Mouse (Mus musculus) hindbrain, embryonic 12.5 days (tissue): ENCODE measurements around the gene Fam229a. TPM values are rescaled to one million over a fixed set of nuclear protein-coding genes. Genes with fewer than 3 reads are reported as not detected.

Source experiments
- ATAC-seq: fragments of 200-750 bp; cut with Nextera tagmentation; 2 replicates; pipeline ENCODE4 v1.8.0; 2017; ENCODE audit warnings: moderate TSS enrichment; ENCODE audit not compliant: low FRiP score
- H3K27ac ChIP-seq: fragments of 300-500 bp; sonication (generic); 2 replicates; pipeline ENCODE4 v1.5.1; 2016; ENCODE audit warnings: mild to moderate bottlenecking
- H3K27me3 ChIP-seq: fragments of 300-500 bp; sonication (generic); 2 replicates; pipeline ENCODE4 v1.6.1; 2016; ENCODE audit warnings: mild to moderate bottlenecking
- H3K36me3 ChIP-seq: fragments of 300-500 bp; sonication (generic); 2 replicates; pipeline ENCODE4 v1.6.1; 2016; ENCODE audit warnings: mild to moderate bottlenecking
- H3K4me1 ChIP-seq: fragments of 300-500 bp; sonication (generic); 2 replicates; pipeline ENCODE4 v1.6.1; 2016
- H3K4me2 ChIP-seq: fragments of 300-500 bp; sonication (generic); replicated peaks from 2 replicates; pipeline ENCODE4 v1.6.1; 2016; ENCODE audit warnings: mild to moderate bottlenecking
- H3K4me3 ChIP-seq: fragments of 300-500 bp; sonication (generic); 2 replicates; pipeline ENCODE4 v1.5.1; 2016; ENCODE audit warnings: mild to moderate bottlenecking
- H3K9ac ChIP-seq: fragments of 300-500 bp; sonication (generic); 2 replicates; pipeline ENCODE4 v1.6.1; 2016; ENCODE audit warnings: mild to moderate bottlenecking, moderate library complexity
- H3K9me3 ChIP-seq: fragments of 300-500 bp; sonication (generic); replicated peaks from 2 replicates; pipeline ENCODE4 v1.6.1; 2016; ENCODE audit warnings: mild to moderate bottlenecking
- WGBS: fragments of 180-500 bp; shearing (Covaris S2); methylation state at CpG from one replicate; pipeline ENCODE4 v1.1.7; 2016; 5-methylcytosine and 5-hydroxymethylcytosine counted together
- polyA plus RNA-seq: library from polyadenylated mRNA; unstranded; fragments of >200 nt; fragmentation: Nextera tagmentation; extraction: Ambion mirVana; gene quantifications from 2 replicates; pipeline ENCODE4 v1.2.1, GENCODE M21; 2016

Gene Fam229a
- polyA plus RNA-seq, 1 experiment from 2014 or later = not detected

GRCm38 (mm10) chr4:129500017-129500416 lies 9.0 kb downstream of the Fam229a start:
- no peaks in the 10 kb centered on the region for H3K36me3 ChIP-seq
- no peak for ATAC-seq
- no peak overlapping the region for H3K9ac ChIP-seq
- no peaks in the 10 kb centered on the region for H3K9me3 ChIP-seq
- peak overlapping the region; percentile 73 for H3K4me2 ChIP-seq
- H3K27me3 ChIP-seq = peaks cover 4% of the 10 kb centered on the region; the same call in 1 of the 2 replicates
- WGBS = 84% methylated on average over 8 of the region's 8 CpGs
- peaks cover 15% of the 10 kb centered on the region for H3K4me1 ChIP-seq
- peak overlapping the region; percentile 74; the same call in 1 of the 2 replicates for H3K27ac ChIP-seq
- peak overlapping the region; percentile 45 for H3K4me3 ChIP-seq

GRCm38 (mm10) chr4:129500607-129501566 lies 9.9 kb downstream of the Fam229a start:
- peaks cover 12% of the 10 kb centered on the region for H3K4me1 ChIP-seq
- H3K27ac ChIP-seq = peak overlapping the region; percentile 74
- H3K9me3 ChIP-seq = no peaks in the 10 kb centered on the region

GRCm38 (mm10) chr4:129502327-129502888 lies 11.4 kb downstream of the Fam229a start:
- H3K4me1 ChIP-seq = no peaks in the 10 kb centered on the region
- no peak overlapping the region for H3K27ac ChIP-seq
- WGBS = 79% methylated on average over 9 of the region's 9 CpGs
- no peak for ATAC-seq
- no peak overlapping the region for H3K4me2 ChIP-seq
- no peak overlapping the region for H3K4me3 ChIP-seq
- no peak overlapping the region for H3K9ac ChIP-seq
- H3K9me3 ChIP-seq = no peaks in the 10 kb centered on the region
- H3K36me3 ChIP-seq = no peaks in the 10 kb centered on the region
- H3K27me3 ChIP-seq = peaks cover 4% of the 10 kb centered on the region; the same call in 1 of the 2 replicates

More at GRCm38 (mm10) chr4:129500607-129501566, 9.9 kb downstream of the Fam229a start:
- no peaks in the 10 kb centered on the region for H3K36me3 ChIP-seq
- peak overlapping the region; percentile 73 for H3K4me2 ChIP-seq
- H3K27me3 ChIP-seq = peaks cover 4% of the 10 kb centered on the region; the same call in 1 of the 2 replicates
- WGBS = 1% methylated on average over 49 of the region's 49 CpGs
- ATAC-seq = peak; percentile 71
- H3K9ac ChIP-seq = peak overlapping the region; percentile 61
- H3K4me3 ChIP-seq = peak overlapping the region; percentile 45

- Histone ChIP-seq H3K27ac (no peak overlapping the region), H3K4me3 (no peak overlapping the region), H3K4me1 (no peaks in the 10 kb centered on the region), H3K4me2 (no peak overlapping the region), H3K9ac (0 out of 2 replicates have a peak overlapping the region, but pooled peaks have one; percentile 1), H3K27me3 (peaks cover 4% of the 10 kb centered on the region; the same call in 1 of the 2 replicates), H3K36me3 (no peaks in the 10 kb centered on the region), H3K9me3 (no peaks in the 10 kb centered on the region)
- ATAC-seq = no peak
- WGBS = 81% methylated on average over 11 of the region's 11 CpGs
Observed at GRCm38 (mm10) chr4:129502901-129503444, 12.0 kb downstream of the Fam229a start.

GRCm38 (mm10) chr4:129505511-129505910 lies 14.5 kb downstream of the Fam229a start:
- H3K4me3 ChIP-seq = no peak overlapping the region
- no peak overlapping the region for H3K27ac ChIP-seq
- H3K4me2 ChIP-seq = no peak overlapping the region
- WGBS = 74% methylated on average over 3 of the region's 3 CpGs
- H3K27me3 ChIP-seq = peaks cover 4% of the 10 kb centered on the region; the same call in 1 of the 2 replicates
- no peaks in the 10 kb centered on the region for H3K36me3 ChIP-seq
- no peaks in the 10 kb centered on the region for H3K9me3 ChIP-seq
- peaks cover 14% of the 10 kb centered on the region for H3K4me1 ChIP-seq
- no peak overlapping the region for H3K9ac ChIP-seq
- no peak for ATAC-seq

- Histone ChIP-seq H3K36me3 (no peaks in the 10 kb centered on the region), H3K4me1 (peaks cover 34% of the 10 kb centered on the region), H3K4me2 (no peak overlapping the region), H3K9me3 (no peaks in the 10 kb centered on the region), H3K27me3 (no peaks in the 10 kb centered on the region), H3K4me3 (no peak overlapping the region), H3K27ac (no peak overlapping the region), H3K9ac (no peak overlapping the region)
- 67% methylated on average over 9 of the region's 10 CpGs for WGBS
- no peak for ATAC-seq
Observed at GRCm38 (mm10) chr4:129507434-129508236, 16.6 kb downstream of the Fam229a start.

GRCm38 (mm10) chr4:129508237-129508515 lies 17.2 kb downstream of the Fam229a start:
- no peak for ATAC-seq
- no peak overlapping the region for H3K4me3 ChIP-seq
- H3K9ac ChIP-seq = no peak overlapping the region
- no peaks in the 10 kb centered on the region for H3K9me3 ChIP-seq
- H3K27ac ChIP-seq = no peak overlapping the region
- WGBS = 86% methylated on average over 3 of the region's 3 CpGs
- no peaks in the 10 kb centered on the region for H3K27me3 ChIP-seq
- H3K4me2 ChIP-seq = no peak overlapping the region
- H3K36me3 ChIP-seq = no peaks in the 10 kb centered on the region
- H3K4me1 ChIP-seq = peaks cover 40% of the 10 kb centered on the region

- no peak overlapping the region for H3K4me2 ChIP-seq
- no peaks in the 10 kb centered on the region for H3K9me3 ChIP-seq
- 66% methylated on average over 15 of the region's 15 CpGs for WGBS
- H3K27ac ChIP-seq = peak overlapping the region; percentile 55; the same call in 1 of the 2 replicates
- no peak overlapping the region for H3K9ac ChIP-seq
- no peak overlapping the region for H3K4me3 ChIP-seq
- ATAC-seq = no peak
- H3K4me1 ChIP-seq = peaks cover 41% of the 10 kb centered on the region
- no peaks in the 10 kb centered on the region for H3K27me3 ChIP-seq
- no peaks in the 10 kb centered on the region for H3K36me3 ChIP-seq
Observed at GRCm38 (mm10) chr4:129508834-129509600, 18.0 kb downstream of the Fam229a start.

- Histone ChIP-seq H3K9ac (no peak overlapping the region), H3K9me3 (no peaks in the 10 kb centered on the region), H3K4me1 (peaks cover 41% of the 10 kb centered on the region), H3K36me3 (no peaks in the 10 kb centered on the region), H3K4me3 (no peak overlapping the region), H3K27ac (peak overlapping the region; percentile 55; the same call in 1 of the 2 replicates), H3K27me3 (no peaks in the 10 kb centered on the region), H3K4me2 (no peak overlapping the region)
- 68% methylated on average over 3 of the region's 3 CpGs for WGBS
- no peak for ATAC-seq
Observed at GRCm38 (mm10) chr4:129509650-129510049, 18.7 kb downstream of the Fam229a start.

GRCm38 (mm10) chr4:129510723-129511412 lies 19.9 kb downstream of the Fam229a start:
- no peak overlapping the region for H3K9ac ChIP-seq
- H3K36me3 ChIP-seq = peaks cover 10% of the 10 kb centered on the region; the same call in 1 of the 2 replicates
- H3K9me3 ChIP-seq = no peaks in the 10 kb centered on the region
- 31% methylated on average over 6 of the region's 6 CpGs for WGBS
- H3K4me1 ChIP-seq = peaks cover 52% of the 10 kb centered on the region
- no peaks in the 10 kb centered on the region for H3K27me3 ChIP-seq
- peak overlapping the region; percentile 82 for H3K27ac ChIP-seq
- ATAC-seq = no peak
- H3K4me2 ChIP-seq = peak overlapping the region; percentile 9
- no peak overlapping the region for H3K4me3 ChIP-seq
